Mouse (Mus musculus): ENCODE data around the gene Recql5.
"Not testable (repeated sequence)": the region's sequence is repeated elsewhere in the genome, so short reads cannot be mapped to it uniquely, and the experiment has no call there.

Gene Recql5

DNA sequence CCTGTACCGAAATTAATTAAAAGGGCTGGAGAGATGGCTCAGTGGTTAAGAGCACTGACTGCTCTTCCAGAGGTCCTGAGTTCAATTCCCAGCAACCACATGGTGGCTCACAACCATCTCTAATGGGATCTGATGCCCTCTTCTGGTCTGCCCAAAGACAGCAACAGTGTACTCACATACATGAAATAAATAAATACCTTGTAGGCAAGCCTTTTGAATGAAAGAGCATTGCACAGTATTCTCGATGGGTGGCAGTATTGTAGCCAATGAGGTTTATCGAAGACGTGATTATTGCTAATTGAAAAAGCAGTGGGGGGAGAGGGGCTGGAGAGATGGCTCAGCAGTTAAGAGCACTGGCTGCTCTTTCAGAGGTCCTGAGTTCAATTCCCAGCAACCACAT, 76.1 kb downstream of the Recql5 start:
- DNase-seq = not testable (repeated sequence)

DNA sequence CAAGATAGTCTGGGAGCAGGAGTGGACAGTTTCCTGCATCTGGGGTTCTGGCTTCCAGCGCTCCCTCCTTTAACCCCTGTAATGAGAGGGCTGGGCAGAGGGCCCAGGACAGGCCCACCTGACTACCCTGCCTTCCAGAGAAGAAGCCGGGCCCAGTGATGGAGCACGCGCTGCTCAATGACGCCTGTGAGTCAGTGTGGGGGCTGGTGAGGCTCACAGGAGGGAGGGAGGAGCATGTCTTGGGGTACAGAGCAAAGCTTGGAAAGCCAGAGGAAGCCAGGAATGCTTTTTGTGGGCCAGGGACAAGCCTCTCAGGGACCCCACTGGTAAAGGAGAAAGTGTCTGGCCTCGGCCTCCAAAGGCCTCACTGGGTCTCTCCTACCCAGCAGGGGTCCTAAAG, 78.6 kb downstream of the Recql5 start:
- no peak for DNase-seq

DNA sequence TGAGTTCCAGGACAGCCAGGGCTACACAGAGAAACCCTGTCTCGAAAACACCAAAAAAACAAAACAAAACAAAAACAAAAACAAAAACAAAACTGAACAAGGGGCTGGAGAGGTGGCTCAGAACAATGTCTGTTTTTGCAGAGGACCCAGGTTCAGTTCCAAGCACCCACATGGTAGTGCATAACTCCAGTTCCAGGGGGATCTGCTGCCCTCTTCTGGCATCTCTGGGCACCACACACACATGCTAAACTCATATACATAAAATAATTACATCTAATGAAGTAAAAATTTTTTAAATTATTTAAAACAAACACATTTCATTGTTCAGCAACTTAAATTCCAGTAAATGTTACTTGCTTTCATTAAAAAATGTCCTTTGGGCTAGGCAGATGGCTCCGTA, 87.5 kb downstream of the Recql5 start:
- no peak for DNase-seq

DNA sequence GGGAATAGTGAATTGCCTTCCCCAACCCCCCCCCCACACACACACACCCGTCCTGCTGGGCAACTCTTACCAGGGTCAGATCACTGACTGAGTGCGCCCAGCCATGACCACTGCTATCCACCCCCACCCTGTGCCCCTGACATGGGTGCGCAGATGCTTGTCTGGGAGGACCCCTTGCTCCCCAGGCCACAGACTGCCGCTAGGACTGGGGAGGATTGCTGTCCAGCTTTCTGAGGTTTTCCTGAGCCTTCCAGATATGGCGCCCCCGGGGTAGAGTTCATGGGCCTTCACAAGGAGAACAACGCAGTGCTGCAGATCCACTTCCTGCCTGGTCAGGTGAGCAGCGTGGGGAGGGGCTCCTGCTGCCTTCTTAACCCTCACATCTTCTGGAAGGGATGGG, 89.0 kb downstream of the Recql5 start:
- no peak for DNase-seq

DNA sequence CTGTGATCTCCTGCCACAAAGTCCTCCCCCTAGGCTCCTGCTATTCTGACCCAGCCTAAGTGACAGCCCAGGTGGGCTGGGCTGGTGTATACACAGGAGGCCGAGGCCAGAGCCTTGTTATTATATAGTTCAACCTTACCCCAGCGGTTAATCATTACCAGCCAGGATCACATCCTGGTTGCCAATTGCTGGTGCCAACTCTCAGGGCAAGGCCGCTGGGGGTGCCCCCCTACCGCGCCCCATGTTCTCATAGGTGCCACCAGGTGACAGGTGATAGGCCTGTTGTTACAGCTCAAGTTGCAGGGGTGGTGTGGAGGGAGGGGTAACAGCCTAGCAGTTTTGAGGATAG, 89.4 kb downstream of the Recql5 start:
- no peak for DNase-seq

DNA sequence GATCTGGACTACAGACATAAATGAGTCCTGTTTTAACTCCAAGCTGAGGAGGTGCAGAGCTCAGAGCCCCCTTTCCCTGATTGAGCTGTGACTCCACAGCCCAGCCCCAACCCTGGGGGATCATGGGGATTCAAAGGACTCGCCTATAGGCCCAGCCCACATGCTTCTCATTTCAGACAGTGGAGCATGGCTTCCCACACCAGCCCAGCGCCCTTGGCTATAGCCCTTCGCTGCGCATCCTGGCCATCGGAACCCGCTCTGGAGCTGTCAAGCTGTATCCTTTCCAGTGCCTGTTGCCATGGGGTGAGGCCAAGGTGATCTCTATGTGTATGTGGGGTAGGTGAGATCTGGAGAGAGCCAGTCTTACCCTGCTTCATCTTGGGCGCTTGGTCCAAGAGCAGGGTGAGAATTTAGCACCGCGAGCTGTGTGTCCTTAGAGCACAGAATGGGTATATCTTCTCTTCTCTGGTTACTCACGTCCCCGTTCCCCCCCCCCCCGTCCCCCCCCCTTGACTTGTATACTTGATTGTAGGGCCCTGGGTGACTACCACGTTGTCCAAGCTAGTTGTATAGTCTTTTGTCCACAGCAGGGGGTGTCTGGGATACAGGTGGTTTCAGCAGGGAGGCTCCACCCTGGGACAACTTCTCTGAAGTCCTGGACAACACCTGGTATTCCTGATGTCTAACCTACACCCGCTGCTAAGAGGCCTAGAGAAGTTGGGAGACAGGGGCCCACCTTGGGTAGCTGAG, 90.0 kb downstream of the Recql5 start:
- no peak for DNase-seq

All from thymus, postnatal 36 days (tissue).